Mouse (Mus musculus) lung, embryonic 15.5 days (tissue): ENCODE data around the gene CK137956. TPM values are rescaled to one million over a fixed set of nuclear protein-coding genes. Genes with fewer than 3 reads are reported as not detected.

Experiments used
- ATAC-seq: fragments of 200-750 bp; cut with Nextera tagmentation; 2 replicates; pipeline ENCODE4 v1.8.0; 2017; ENCODE audit warnings: moderate number of reproducible peaks, borderline replicate concordance; ENCODE audit not compliant: low FRiP score, low TSS enrichment; ENCODE audit errors: extremely low read depth
- H3K27ac ChIP-seq: fragments of 300-500 bp; sonication (generic); 2 replicates; pipeline ENCODE4 v1.5.1; 2015; ENCODE audit warnings: moderate library complexity, mild to moderate bottlenecking, inconsistent platforms
- H3K27me3 ChIP-seq: fragments of 300-500 bp; sonication (generic); 2 replicates; pipeline ENCODE4 v1.6.1; 2015; ENCODE audit warnings: inconsistent platforms
- H3K36me3 ChIP-seq: fragments of 300-500 bp; sonication (generic); 2 replicates; pipeline ENCODE4 v1.6.1; 2015; ENCODE audit warnings: inconsistent platforms
- H3K4me1 ChIP-seq: fragments of 300-500 bp; sonication (generic); 2 replicates; pipeline ENCODE4 v1.6.1; 2015; ENCODE audit warnings: inconsistent platforms
- H3K4me2 ChIP-seq: fragments of 300-500 bp; sonication (generic); 2 replicates; pipeline ENCODE4 v1.6.1; 2015; ENCODE audit warnings: inconsistent platforms, mild to moderate bottlenecking, moderate library complexity
- H3K4me3 ChIP-seq: fragments of 300-500 bp; sonication (generic); 2 replicates; pipeline ENCODE4 v1.5.1; 2015; ENCODE audit warnings: mild to moderate bottlenecking, inconsistent platforms
- H3K9ac ChIP-seq: fragments of 300-500 bp; sonication (generic); 2 replicates; pipeline ENCODE4 v1.6.1; 2015; ENCODE audit warnings: inconsistent platforms
- H3K9me3 ChIP-seq: fragments of 300-500 bp; sonication (generic); 2 replicates; pipeline ENCODE4 v1.6.1; 2016; ENCODE audit warnings: inconsistent platforms
- WGBS: fragments of 180-500 bp; shearing (Covaris S2); methylation state at CpG from one replicate; pipeline ENCODE4 v1.1.7; 2015; 5-methylcytosine and 5-hydroxymethylcytosine counted together
- polyA plus RNA-seq: library from polyadenylated mRNA; unstranded; fragments of >200 nt; fragmentation: Nextera tagmentation; extraction: Ambion mirVana; gene quantifications from 2 replicates; pipeline ENCODE4 v1.2.1, GENCODE M21; 2015

Gene CK137956
- polyA plus RNA-seq, 1 experiment from 2014 or later: not detected

- Histone ChIP-seq H3K36me3 (no peaks in the 10 kb centered on the region), H3K27ac (no peak overlapping the region), H3K4me2 (no peak overlapping the region), H3K27me3 (no peaks in the 10 kb centered on the region), H3K9ac (no peak overlapping the region), H3K4me3 (no peak overlapping the region), H3K4me1 (no peaks in the 10 kb centered on the region), H3K9me3 (no peaks in the 10 kb centered on the region)
- WGBS: 77% methylated on average over 7 of the region's 7 CpGs
- ATAC-seq: no peak
Observed at GRCm38 (mm10) chr4:127900893-127901456, 69.8 kb downstream of the CK137956 start.

- Histone ChIP-seq H3K27me3 (no peaks in the 10 kb centered on the region), H3K9ac (no peak overlapping the region), H3K9me3 (no peaks in the 10 kb centered on the region), H3K4me2 (no peak overlapping the region), H3K4me1 (no peaks in the 10 kb centered on the region), H3K4me3 (no peak overlapping the region), H3K27ac (no peak overlapping the region), H3K36me3 (no peaks in the 10 kb centered on the region)
- WGBS: 54% methylated on average over 7 of the region's 7 CpGs
- ATAC-seq: no peak
Observed at GRCm38 (mm10) chr4:127889071-127889470, 81.7 kb downstream of the CK137956 start.

- Histone ChIP-seq H3K27ac (no peak overlapping the region), H3K4me2 (no peak overlapping the region), H3K27me3 (no peaks in the 10 kb centered on the region), H3K4me3 (no peak overlapping the region), H3K9ac (no peak overlapping the region), H3K9me3 (no peaks in the 10 kb centered on the region), H3K36me3 (no peaks in the 10 kb centered on the region), H3K4me1 (no peaks in the 10 kb centered on the region)
- WGBS: 84% methylated on average over 8 of the region's 8 CpGs
- ATAC-seq: no peak
Observed at GRCm38 (mm10) chr4:127878966-127879365, 91.8 kb downstream of the CK137956 start.

Other genes with a start within 250 kb of the CK137956 start
- 0.06 and 0.21 TPM in 2 replicates for gene Csmd2, start 16.9 kb upstream of the CK137956 start, polyA plus RNA-seq